Comparison of ENCODE assay signal across 8 mouse cellular contexts in the genomic region with DNA sequence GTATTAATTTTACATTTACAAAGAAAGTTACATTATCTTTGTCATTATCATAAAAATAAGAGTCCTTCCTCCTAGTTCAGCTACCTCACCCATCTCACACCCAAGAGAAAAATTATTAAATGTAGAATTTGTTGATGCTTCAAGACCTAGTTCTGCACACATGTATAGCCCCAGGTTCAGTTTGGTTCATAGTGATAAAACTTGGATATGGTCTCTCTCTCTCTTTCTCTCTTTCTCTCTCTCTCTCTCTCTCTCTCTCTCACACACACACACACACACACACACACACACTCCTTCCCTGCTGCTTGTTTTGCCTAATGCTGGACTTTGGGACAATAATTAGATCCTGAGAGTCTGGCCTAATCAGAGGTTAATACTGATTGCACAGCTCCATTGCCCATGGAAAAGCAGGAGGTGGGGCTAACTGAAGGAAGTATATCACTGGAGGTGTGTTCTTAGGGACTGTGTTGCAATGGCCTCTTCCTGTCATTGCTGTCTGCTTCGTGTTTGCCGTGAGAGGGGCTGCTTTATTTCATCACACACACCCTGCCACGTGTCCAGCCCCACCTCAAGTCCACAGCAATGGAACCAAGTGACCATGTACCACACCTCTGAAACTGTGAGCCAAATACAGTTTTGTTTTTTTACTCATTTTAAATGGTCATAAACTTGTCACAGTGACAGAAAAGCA. TPM values are rescaled to one million over a fixed set of nuclear protein-coding genes. Genes with fewer than 3 reads are reported as not detected.
DNase-seq lines count a peak whose midpoint lies in the region; ATAC-seq and TF ChIP-seq lines count a peak whose summit lies in the region.

No protein-coding gene starts in this region.

- no peak for TF ChIP-seq EP300 in liver, postnatal 0 days (IDR thresholded peaks at IDR 0.05; ENCODE audit: low read depth)

- peak overlapping the region; percentile 4 for H3K4me3 ChIP-seq in lung, adult 2 months (replicated peaks; ENCODE audit: extremely low read depth, low read depth, low read length)
- H3K4me3 ChIP-seq in liver, postnatal 0 days (ENCODE audit: low read depth, low read length) = peak overlapping the region; percentile 83; the same call in 1 of the 2 replicates
- H3K4me3 ChIP-seq in stomach, embryonic 15.5 days (replicated peaks) = no peak overlapping the region

- peak; percentile 77 for ATAC-seq in granulocyte monocyte progenitor cell, adult 5-6 weeks (replicated peaks; ENCODE audit: poor library complexity, severe bottlenecking)
- peak; percentile 55 for ATAC-seq in liver, postnatal 0 days
- no peak for ATAC-seq in stomach, embryonic 15.5 days (ENCODE audit: insufficient read depth, low FRiP score, low read depth)

- H3K9me3 ChIP-seq in liver, postnatal 0 days (ENCODE audit: low read length) = no peaks in the 10 kb centered on the region
- no peaks in the 10 kb centered on the region for H3K9me3 ChIP-seq in stomach, embryonic 15.5 days

- no peak for DNase-seq in lung, adult 2 months
- no peak for DNase-seq in lung, postnatal 4 days
- DNase-seq in liver, postnatal 0 days = peak; percentile 39
- no peak for DNase-seq in right cerebral cortex, postnatal 25 days
- DNase-seq in urinary bladder, postnatal 4 days (ENCODE audit: low spot score in 2 of 2) = no peak
- DNase-seq in layer of hippocampus, adult 11-12 months (ENCODE audit: low spot score) = no peak

- H3K4me2 ChIP-seq in liver, postnatal 0 days (ENCODE audit: low read depth, low read length) = peak overlapping the region; percentile 88
- peak overlapping the region; percentile 76; the same call in 1 of the 2 replicates for H3K4me2 ChIP-seq in stomach, embryonic 15.5 days

- no peaks in the 10 kb centered on the region for H3K27me3 ChIP-seq in liver, postnatal 0 days (ENCODE audit: insufficient read depth, low read length)
- no peaks in the 10 kb centered on the region for H3K27me3 ChIP-seq in stomach, embryonic 15.5 days (replicated peaks)

- WGBS in lung, adult 2 months = 37% methylated on average over 3 of the region's 3 CpGs
- 15% methylated on average over 3 of the region's 3 CpGs for WGBS in liver, postnatal 0 days (ENCODE audit: insufficient replicate concordance)
- 35% methylated on average over 3 of the region's 3 CpGs for WGBS in stomach, embryonic 15.5 days

- no peak overlapping the region; the same call in 1 of the 2 replicates for H3K9ac ChIP-seq in liver, postnatal 0 days (replicated peaks)
- H3K9ac ChIP-seq in stomach, embryonic 15.5 days = no peak overlapping the region

- no peaks in the 10 kb centered on the region for H3K36me3 ChIP-seq in liver, postnatal 0 days (replicated peaks; ENCODE audit: insufficient read depth, low read length)
- no peaks in the 10 kb centered on the region for H3K36me3 ChIP-seq in stomach, embryonic 15.5 days

- H3K4me1 ChIP-seq in lung, adult 2 months (ENCODE audit: control insufficient read depth, insufficient read depth, low read length) = peaks cover 9% of the 10 kb centered on the region
- peaks cover 18% of the 10 kb centered on the region for H3K4me1 ChIP-seq in liver, postnatal 0 days (ENCODE audit: insufficient read depth)
- peaks cover 5% of the 10 kb centered on the region; the same call in 1 of the 2 replicates for H3K4me1 ChIP-seq in stomach, embryonic 15.5 days

- no peak for TF ChIP-seq CTCF in lung, adult 2 months (IDR thresholded peaks at IDR 0.05; ENCODE audit: insufficient read depth, low read length)
- TF ChIP-seq CTCF in liver, postnatal 0 days (IDR thresholded peaks at IDR 0.05; ENCODE audit: low read depth) = no peak

- H3K27ac ChIP-seq in liver, postnatal 0 days (ENCODE audit: low read depth) = no peak overlapping the region; the same call in 1 of the 2 replicates
- peak overlapping the region; percentile 97; the same call in 1 of the 2 replicates for H3K27ac ChIP-seq in stomach, embryonic 15.5 days

- TF ChIP-seq POLR2A in lung, adult 2 months (IDR thresholded peaks at IDR 0.05; ENCODE audit: borderline replicate concordance, extremely low read depth, low read depth, low read length) = no peak

RNA-seq across cellular contexts. Expression of gene Ecpas, which starts 0.9 kb away (rescaled TPM):
- 14.4 and 20.9 TPM in 2 replicates for polyA plus RNA-seq in lung, adult 2 months (2012; rRNA removed)
- total RNA-seq in granulocyte monocyte progenitor cell, adult 5-6 weeks (2014; fragmentation: Nextera tagmentation) = 133 and 142 TPM in 2 replicates
- 88.5 and 92.9 TPM in 2 replicates for total RNA-seq in granulocyte monocyte progenitor cell, adult 5-6 weeks (2017)
- 9.1 and 13.0 TPM in 2 replicates for polyA plus RNA-seq in liver, postnatal 0 days (2015; fragmentation: Nextera tagmentation; extraction: Ambion mirVana)
- polyA plus RNA-seq in stomach, embryonic 15.5 days (2015; fragmentation: Nextera tagmentation; extraction: Ambion mirVana) = 29.1 and 31.8 TPM in 2 replicates

RNA-seq across cellular contexts. Expression of gene Zkscan16, which starts 29.9 kb away (rescaled TPM):
- not detected in 2 replicates for polyA plus RNA-seq in lung, adult 2 months (2012; rRNA removed)
- total RNA-seq in granulocyte monocyte progenitor cell, adult 5-6 weeks (2014; fragmentation: Nextera tagmentation) = not detected in 2 replicates
- total RNA-seq in granulocyte monocyte progenitor cell, adult 5-6 weeks (2017) = not detected in 2 replicates
- 0.06 TPM in 1 of 2 replicates, not detected in the other for polyA plus RNA-seq in liver, postnatal 0 days (2015; fragmentation: Nextera tagmentation; extraction: Ambion mirVana)
- polyA plus RNA-seq in stomach, embryonic 15.5 days (2015; fragmentation: Nextera tagmentation; extraction: Ambion mirVana) = 0.49 and 0.62 TPM in 2 replicates
